Mouse (Mus musculus) bone marrow macrophage, adult 2 months (primary cell): Measurements from ENCODE around the gene Hsp90ab1. TPM values are rescaled to one million over a fixed set of nuclear protein-coding genes. Genes with fewer than 3 reads are reported as not detected.

Experiments
- H3K27ac ChIP-seq: 2 replicates; pipeline ENCODE4 v1.5.1; 2012; ENCODE audit warnings: low read depth, low read length; ENCODE audit not compliant: insufficient read depth
- H3K4me1 ChIP-seq: 2 replicates; pipeline ENCODE4 v1.6.1; 2012; ENCODE audit warnings: low read length; ENCODE audit not compliant: control insufficient read depth, insufficient read depth
- H3K4me3 ChIP-seq: 2 replicates; pipeline ENCODE4 v1.5.1; 2012; ENCODE audit warnings: mild to moderate bottlenecking, low read length, moderate library complexity; ENCODE audit not compliant: insufficient read depth
- CTCF ChIP-seq: IDR thresholded peaks from 2 replicates; pipeline ENCODE4 v1.5.1; 2012; ENCODE audit warnings: low read depth, mild to moderate bottlenecking, low read length, moderate library complexity
- POLR2A ChIP-seq: IDR thresholded peaks from 2 replicates; pipeline ENCODE4 v1.6.1; 2012; ENCODE audit warnings: mild to moderate bottlenecking, low read depth, low read length, borderline replicate concordance
- polyA plus RNA-seq: library from polyadenylated mRNA; stranded (reverse); fragments of >200 nt; gene quantifications from 2 replicates; pipeline ENCODE4 v1.2.4, GENCODE M21; 2012; ENCODE audit not compliant: missing spikeins, insufficient read depth, insufficient read length

The Hsp90ab1 gene
- polyA plus RNA-seq: 586 and 617 TPM in 2 replicates

- Histone ChIP-seq H3K4me3 (peak within 1 kb of the TSS; percentile 92), H3K4me1 (peaks cover 31% of the 10 kb centered on the region), H3K27ac (peak within 1 kb of the TSS; percentile 97)
- peak; percentile 85; the same call in 1 of the 2 replicates for TF ChIP-seq POLR2A
- no peak for TF ChIP-seq CTCF
Observed at GRCm38 (mm10) chr17:45573087-45573779, at the start of gene Hsp90ab1. Gene Hsp90ab1, minus strand, starts transcription at chr17:45573271.

GRCm38 (mm10) chr17:45619386-45620256 lies 46.5 kb upstream of the Hsp90ab1 start:
- peak overlapping the region; percentile 90 for H3K27ac ChIP-seq
- H3K4me3 ChIP-seq: peak overlapping the region; percentile 70
- TF ChIP-seq CTCF (no peak), POLR2A (0 out of 2 replicates have a peak, but pooled peaks have one; percentile 0)
- peaks cover 27% of the 10 kb centered on the region for H3K4me1 ChIP-seq

GRCm38 (mm10) chr17:45618941-45619385 lies 45.9 kb upstream of the Hsp90ab1 start:
- no peak for TF ChIP-seq CTCF
- 0 out of 2 replicates have a peak, but pooled peaks have one; percentile 2 for TF ChIP-seq POLR2A
- H3K4me1 ChIP-seq: peaks cover 28% of the 10 kb centered on the region
- H3K4me3 ChIP-seq: peak overlapping the region; percentile 70
- peak overlapping the region; percentile 90 for H3K27ac ChIP-seq

- Histone ChIP-seq H3K4me1 (peaks cover 38% of the 10 kb centered on the region), H3K4me3 (no peak overlapping the region)
- TF ChIP-seq CTCF (no peak), POLR2A (no peak)
Observed at GRCm38 (mm10) chr17:45617655-45618054, 44.6 kb upstream of the Hsp90ab1 start.

GRCm38 (mm10) chr17:45616679-45617078 lies 43.6 kb upstream of the Hsp90ab1 start:
- no peak for TF ChIP-seq CTCF
- no peak for TF ChIP-seq POLR2A

More at GRCm38 (mm10) chr17:45617655-45618054, 44.6 kb upstream of the Hsp90ab1 start:
- no peak overlapping the region for H3K27ac ChIP-seq

GRCm38 (mm10) chr17:45616046-45616650 lies 43.1 kb upstream of the Hsp90ab1 start:
- TF ChIP-seq CTCF: no peak
- TF ChIP-seq POLR2A: no peak
- no peak overlapping the region for H3K4me3 ChIP-seq
- no peak overlapping the region for H3K27ac ChIP-seq
- peaks cover 46% of the 10 kb centered on the region for H3K4me1 ChIP-seq

More at GRCm38 (mm10) chr17:45616679-45617078, 43.6 kb upstream of the Hsp90ab1 start:
- Histone ChIP-seq H3K27ac (no peak overlapping the region), H3K4me1 (peaks cover 45% of the 10 kb centered on the region), H3K4me3 (no peak overlapping the region)

- peak overlapping the region; percentile 65 for H3K27ac ChIP-seq
- H3K4me1 ChIP-seq: peaks cover 58% of the 10 kb centered on the region
- no peak overlapping the region for H3K4me3 ChIP-seq
- no peak for TF ChIP-seq CTCF
- no peak for TF ChIP-seq POLR2A
Observed at GRCm38 (mm10) chr17:45612921-45613320, 39.9 kb upstream of the Hsp90ab1 start.

GRCm38 (mm10) chr17:45612008-45612407 lies 38.9 kb upstream of the Hsp90ab1 start:
- H3K4me3 ChIP-seq: no peak overlapping the region
- TF ChIP-seq POLR2A (no peak), CTCF (no peak)
- H3K4me1 ChIP-seq: peaks cover 55% of the 10 kb centered on the region
- H3K27ac ChIP-seq: no peak overlapping the region

GRCm38 (mm10) chr17:45610144-45610866 lies 37.2 kb upstream of the Hsp90ab1 start:
- Histone ChIP-seq H3K4me3 (no peak overlapping the region), H3K27ac (peak overlapping the region; percentile 71)

More at GRCm38 (mm10) chr17:45610144-45610866, 37.2 kb upstream of the Hsp90ab1 start:
- TF ChIP-seq CTCF (no peak), POLR2A (no peak)
- H3K4me1 ChIP-seq: peaks cover 42% of the 10 kb centered on the region
